Mouse (Mus musculus): ENCODE measurements at regions not wholly inside any gene's neighbourhood (a gene's known extent, or its start where the extent isn't known, plus 50 kb on each side); places are given as distances from the start of the nearest gene placed in this dataset.

DNA sequence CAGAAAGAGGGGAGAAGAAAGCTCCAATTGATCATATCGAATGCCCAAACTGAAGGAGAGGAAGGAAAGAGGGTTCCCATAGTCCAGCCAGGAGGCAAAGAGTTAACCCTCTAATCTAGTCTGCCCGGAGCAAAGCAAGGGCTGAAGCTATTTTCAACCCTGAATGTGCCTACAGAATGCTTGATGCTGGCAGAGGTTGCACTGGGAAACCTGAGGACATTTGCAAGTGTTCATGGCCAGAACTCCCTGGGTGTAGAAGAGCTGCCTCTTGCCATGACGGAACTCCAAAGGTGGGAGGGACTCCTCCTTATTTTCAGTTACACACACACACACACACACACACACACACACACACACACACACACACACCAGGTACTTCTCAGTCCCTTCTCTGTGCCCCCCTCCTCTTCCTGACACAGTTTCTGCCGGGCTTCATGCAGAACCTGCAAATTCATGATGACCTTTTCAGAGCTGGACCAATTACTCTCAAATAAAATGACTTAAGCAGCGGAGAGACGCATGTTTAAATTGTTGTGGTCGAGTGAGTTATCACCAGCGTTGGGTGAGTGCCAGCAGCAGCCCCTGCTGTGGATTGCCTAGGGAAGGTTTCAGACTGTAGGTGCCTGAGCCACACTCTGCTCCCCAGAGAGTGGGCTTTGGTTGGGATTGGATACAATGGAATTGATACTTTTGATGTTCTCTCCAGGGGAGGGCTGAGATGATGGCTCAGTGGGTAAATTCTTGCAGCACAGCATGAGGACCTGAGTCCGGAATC lies 152.1 kb upstream of the Sdk2 start:
- TF ChIP-seq CTCF (IDR thresholded peaks at IDR 0.05; ENCODE audit: control insufficient read depth, insufficient read depth, insufficient replicate concordance, low read depth, low read length), result no peak
- TF ChIP-seq POLR2A (IDR thresholded peaks at IDR 0.05; ENCODE audit: control insufficient read depth, low read depth, low read length), result no peak
